8 mouse cellular contexts compared by ENCODE assay signal in genomic region chr2:131096101-131096795, GRCm38 (mm10). TPM values are rescaled to one million over a fixed set of nuclear protein-coding genes. Genes with fewer than 3 reads are reported as not detected.
DNase-seq lines count a peak whose midpoint lies in the region; ATAC-seq and TF ChIP-seq lines count a peak whose summit lies in the region.

No protein-coding gene starts in this region.

- no peak overlapping the region for H3K4me2 ChIP-seq in forebrain, postnatal 0 days (ENCODE audit: low read depth)
- no peak overlapping the region for H3K4me2 ChIP-seq in hindbrain, embryonic 15.5 days
- H3K4me2 ChIP-seq in liver, embryonic 11.5 days: peak overlapping the region; percentile 49
- H3K4me2 ChIP-seq in neural tube, embryonic 11.5 days (ENCODE audit: low read depth): no peak overlapping the region

- H3K36me3 ChIP-seq in forebrain, embryonic 10.5 days (replicated peaks): no peaks in the 10 kb centered on the region
- no peaks in the 10 kb centered on the region for H3K36me3 ChIP-seq in forebrain, postnatal 0 days (ENCODE audit: insufficient read depth)
- H3K36me3 ChIP-seq in hindbrain, embryonic 15.5 days: no peaks in the 10 kb centered on the region
- no peaks in the 10 kb centered on the region for H3K36me3 ChIP-seq in liver, embryonic 11.5 days (ENCODE audit: control insufficient read depth, insufficient read depth, low read length)
- no peaks in the 10 kb centered on the region for H3K36me3 ChIP-seq in neural tube, embryonic 11.5 days (ENCODE audit: control insufficient read depth, insufficient read depth, low read length)

- no peaks in the 10 kb centered on the region for H3K9me3 ChIP-seq in forebrain, embryonic 10.5 days
- no peaks in the 10 kb centered on the region for H3K9me3 ChIP-seq in forebrain, postnatal 0 days (ENCODE audit: low read length)
- H3K9me3 ChIP-seq in hindbrain, embryonic 15.5 days: no peaks in the 10 kb centered on the region
- no peaks in the 10 kb centered on the region for H3K9me3 ChIP-seq in liver, embryonic 11.5 days (ENCODE audit: control insufficient read depth, low read length)
- no peaks in the 10 kb centered on the region for H3K9me3 ChIP-seq in neural tube, embryonic 11.5 days (ENCODE audit: control insufficient read depth, low read length)

- peaks cover 25% of the 10 kb centered on the region for H3K4me1 ChIP-seq in forebrain, embryonic 10.5 days
- H3K4me1 ChIP-seq in forebrain, postnatal 0 days (ENCODE audit: insufficient read depth): no peaks in the 10 kb centered on the region
- no peaks in the 10 kb centered on the region for H3K4me1 ChIP-seq in hindbrain, embryonic 15.5 days (replicated peaks)
- peaks cover 7% of the 10 kb centered on the region for H3K4me1 ChIP-seq in liver, embryonic 11.5 days (replicated peaks; ENCODE audit: control insufficient read depth, insufficient read depth, low read length)
- no peaks in the 10 kb centered on the region for H3K4me1 ChIP-seq in neural tube, embryonic 11.5 days (ENCODE audit: control insufficient read depth, insufficient read depth, low read length)

- no peak overlapping the region for H3K9ac ChIP-seq in forebrain, postnatal 0 days
- no peak overlapping the region for H3K9ac ChIP-seq in hindbrain, embryonic 15.5 days
- H3K9ac ChIP-seq in liver, embryonic 11.5 days (ENCODE audit: low read depth, low read length): peak overlapping the region; percentile 59
- H3K9ac ChIP-seq in neural tube, embryonic 11.5 days (ENCODE audit: low read length): peak overlapping the region; percentile 12; the same call in 1 of the 2 replicates

- peak overlapping the region; percentile 86 for H3K27ac ChIP-seq in forebrain, embryonic 10.5 days
- no peak overlapping the region for H3K27ac ChIP-seq in forebrain, postnatal 0 days (ENCODE audit: low read depth, low read length)
- peak overlapping the region; percentile 20; the same call in 1 of the 2 replicates for H3K27ac ChIP-seq in hindbrain, embryonic 15.5 days (replicated peaks)
- H3K27ac ChIP-seq in liver, embryonic 11.5 days (ENCODE audit: low read depth, low read length): peak overlapping the region; percentile 91
- H3K27ac ChIP-seq in neural tube, embryonic 11.5 days (ENCODE audit: low read depth, low read length): no peak overlapping the region

- WGBS in forebrain, embryonic 10.5 days: 24% methylated on average over 9 of the region's 9 CpGs
- 23% methylated on average over 9 of the region's 9 CpGs for WGBS in forebrain, postnatal 0 days
- WGBS in hindbrain, embryonic 15.5 days: 14% methylated on average over 9 of the region's 9 CpGs
- 8% methylated on average over 9 of the region's 9 CpGs for WGBS in liver, embryonic 11.5 days
- WGBS in neural tube, embryonic 11.5 days: 11% methylated on average over 9 of the region's 9 CpGs

- peak; percentile 44 for DNase-seq in forebrain, embryonic 10.5 days (ENCODE audit: extremely low spot score, low spot score)
- DNase-seq in forebrain, postnatal 0 days: no peak
- DNase-seq in R1 (ENCODE audit: low read depth, low spot score): peak; percentile 98
- peak; percentile 47 for DNase-seq in liver, embryonic 11.5 days (ENCODE audit: low spot score)
- DNase-seq in neural tube, embryonic 11.5 days (ENCODE audit: low spot score): peak; percentile 56
- no peak for DNase-seq in cerebellum, postnatal 25 days

- peak overlapping the region; percentile 11 for H3K4me3 ChIP-seq in forebrain, embryonic 10.5 days
- no peak overlapping the region for H3K4me3 ChIP-seq in forebrain, postnatal 0 days (ENCODE audit: low read depth, low read length)
- H3K4me3 ChIP-seq in hindbrain, embryonic 15.5 days: no peak overlapping the region
- H3K4me3 ChIP-seq in liver, embryonic 11.5 days (ENCODE audit: low read depth, low read length): no peak overlapping the region
- no peak overlapping the region for H3K4me3 ChIP-seq in neural tube, embryonic 11.5 days (ENCODE audit: low read depth, low read length)

- no peak for ATAC-seq in forebrain, postnatal 0 days
- peak; percentile 77 for ATAC-seq in erythroid progenitor cell, adult 5-6 weeks (replicated peaks; ENCODE audit: low FRiP score, poor library complexity, severe bottlenecking)
- ATAC-seq in hindbrain, embryonic 15.5 days (ENCODE audit: low FRiP score, low read depth): no peak
- ATAC-seq in liver, embryonic 11.5 days (replicated peaks; ENCODE audit: low FRiP score): peak; percentile 92
- ATAC-seq in neural tube, embryonic 11.5 days (ENCODE audit: insufficient read depth, low FRiP score, low TSS enrichment): peak; percentile 61

- H3K27me3 ChIP-seq in forebrain, embryonic 10.5 days (ENCODE audit: poor library complexity, severe bottlenecking): no peaks in the 10 kb centered on the region
- no peaks in the 10 kb centered on the region for H3K27me3 ChIP-seq in forebrain, postnatal 0 days (ENCODE audit: insufficient read depth, low read length)
- no peaks in the 10 kb centered on the region for H3K27me3 ChIP-seq in hindbrain, embryonic 15.5 days
- H3K27me3 ChIP-seq in liver, embryonic 11.5 days (replicated peaks; ENCODE audit: control insufficient read depth, insufficient read depth, low read length): no peaks in the 10 kb centered on the region
- H3K27me3 ChIP-seq in neural tube, embryonic 11.5 days (ENCODE audit: control insufficient read depth, insufficient read depth, low read length): no peaks in the 10 kb centered on the region

- TF ChIP-seq CTCF in forebrain, postnatal 0 days (IDR thresholded peaks at IDR 0.05; ENCODE audit: low read depth): no peak

RNA-seq across cellular contexts. Expression of gene Siglec1, which starts 9.7 kb away (rescaled TPM):
- 0.09 and 0.12 TPM in 2 replicates for polyA plus RNA-seq in forebrain, embryonic 10.5 days (2016; fragmentation: Nextera tagmentation; extraction: Ambion mirVana)
- total RNA-seq in forebrain, postnatal 0 days (2014; rRNA removed): 0.62 and 1.7 TPM in 2 replicates
- polyA plus RNA-seq in forebrain, postnatal 0 days (2015; fragmentation: Nextera tagmentation; extraction: Ambion mirVana): 0.18 and 0.19 TPM in 2 replicates
- 6.8 and 8.8 TPM in 2 replicates for total RNA-seq in erythroid progenitor cell, adult 5-6 weeks (2015; ENCODE audit: low replicate concordance)
- total RNA-seq in erythroid progenitor cell, adult 5-6 weeks (2017; ENCODE audit: low replicate concordance): 1.8 and 2.6 TPM in 2 replicates
- 0.22 and 0.63 TPM in 2 replicates for polyA plus RNA-seq in hindbrain, embryonic 15.5 days (2015; fragmentation: Nextera tagmentation; extraction: Ambion mirVana)
- 0.73 and 0.78 TPM in 2 replicates for polyA plus RNA-seq in liver, embryonic 11.5 days (2014; fragmentation: Nextera tagmentation; extraction: Ambion mirVana)
- polyA plus RNA-seq in neural tube, embryonic 11.5 days (2014; fragmentation: Nextera tagmentation; extraction: Ambion mirVana): 0.04 and 0.12 TPM in 2 replicates

RNA-seq across cellular contexts. Expression of gene Hspa12b, which starts 30.8 kb away (rescaled TPM):
- polyA plus RNA-seq in forebrain, embryonic 10.5 days (2016; fragmentation: Nextera tagmentation; extraction: Ambion mirVana): 8.4 and 8.7 TPM in 2 replicates
- total RNA-seq in forebrain, postnatal 0 days (2014; rRNA removed): 5.3 and 6.3 TPM in 2 replicates
- 2.2 and 2.4 TPM in 2 replicates for polyA plus RNA-seq in forebrain, postnatal 0 days (2015; fragmentation: Nextera tagmentation; extraction: Ambion mirVana)
- not detected in 2 replicates for total RNA-seq in erythroid progenitor cell, adult 5-6 weeks (2015; ENCODE audit: low replicate concordance)
- total RNA-seq in erythroid progenitor cell, adult 5-6 weeks (2017; ENCODE audit: low replicate concordance): not detected in 2 replicates
- polyA plus RNA-seq in hindbrain, embryonic 15.5 days (2015; fragmentation: Nextera tagmentation; extraction: Ambion mirVana): 4.7 and 4.8 TPM in 2 replicates
- 5.5 TPM in 2 replicates for polyA plus RNA-seq in liver, embryonic 11.5 days (2014; fragmentation: Nextera tagmentation; extraction: Ambion mirVana)
- 4.5 and 5.0 TPM in 2 replicates for polyA plus RNA-seq in neural tube, embryonic 11.5 days (2014; fragmentation: Nextera tagmentation; extraction: Ambion mirVana)

RNA-seq across cellular contexts. Expression of gene Adam33, which starts 32.6 kb away (rescaled TPM):
- 0.63 TPM in 1 of 2 replicates, not detected in the other for polyA plus RNA-seq in forebrain, embryonic 10.5 days (2016; fragmentation: Nextera tagmentation; extraction: Ambion mirVana)
- total RNA-seq in forebrain, postnatal 0 days (2014; rRNA removed): 0.77 and 3.1 TPM in 2 replicates
- 0.82 and 0.85 TPM in 2 replicates for polyA plus RNA-seq in forebrain, postnatal 0 days (2015; fragmentation: Nextera tagmentation; extraction: Ambion mirVana)
- total RNA-seq in erythroid progenitor cell, adult 5-6 weeks (2015; ENCODE audit: low replicate concordance): 15.5 and 36.4 TPM in 2 replicates
- total RNA-seq in erythroid progenitor cell, adult 5-6 weeks (2017; ENCODE audit: low replicate concordance): 10.0 and 11.3 TPM in 2 replicates
- 1.0 and 2.3 TPM in 2 replicates for polyA plus RNA-seq in hindbrain, embryonic 15.5 days (2015; fragmentation: Nextera tagmentation; extraction: Ambion mirVana)
- polyA plus RNA-seq in liver, embryonic 11.5 days (2014; fragmentation: Nextera tagmentation; extraction: Ambion mirVana): 0.31 and 0.95 TPM in 2 replicates
- polyA plus RNA-seq in neural tube, embryonic 11.5 days (2014; fragmentation: Nextera tagmentation; extraction: Ambion mirVana): 0.37 and 0.72 TPM in 2 replicates

RNA-seq across cellular contexts. Expression of gene Gm11037, which starts 37.0 kb away (rescaled TPM):
- polyA plus RNA-seq in forebrain, embryonic 10.5 days (2016; fragmentation: Nextera tagmentation; extraction: Ambion mirVana): not detected in 2 replicates
- not detected in 2 replicates for total RNA-seq in forebrain, postnatal 0 days (2014; rRNA removed)
- not detected in 2 replicates for polyA plus RNA-seq in forebrain, postnatal 0 days (2015; fragmentation: Nextera tagmentation; extraction: Ambion mirVana)
- total RNA-seq in erythroid progenitor cell, adult 5-6 weeks (2015; ENCODE audit: low replicate concordance): not detected in 2 replicates
- not detected in 2 replicates for total RNA-seq in erythroid progenitor cell, adult 5-6 weeks (2017; ENCODE audit: low replicate concordance)
- polyA plus RNA-seq in hindbrain, embryonic 15.5 days (2015; fragmentation: Nextera tagmentation; extraction: Ambion mirVana): not detected in 2 replicates
- polyA plus RNA-seq in liver, embryonic 11.5 days (2014; fragmentation: Nextera tagmentation; extraction: Ambion mirVana): not detected in 2 replicates
- polyA plus RNA-seq in neural tube, embryonic 11.5 days (2014; fragmentation: Nextera tagmentation; extraction: Ambion mirVana): not detected in 2 replicates

RNA-seq across cellular contexts. Expression of gene Gfra4, which starts 53.4 kb away (rescaled TPM):
- polyA plus RNA-seq in forebrain, embryonic 10.5 days (2016; fragmentation: Nextera tagmentation; extraction: Ambion mirVana): 3.1 and 3.3 TPM in 2 replicates
- 39.8 and 52.0 TPM in 2 replicates for total RNA-seq in forebrain, postnatal 0 days (2014; rRNA removed)
- 53.7 and 61.9 TPM in 2 replicates for polyA plus RNA-seq in forebrain, postnatal 0 days (2015; fragmentation: Nextera tagmentation; extraction: Ambion mirVana)
- 1.3 and 9.7 TPM in 2 replicates for total RNA-seq in erythroid progenitor cell, adult 5-6 weeks (2015; ENCODE audit: low replicate concordance)
- not detected in 2 replicates for total RNA-seq in erythroid progenitor cell, adult 5-6 weeks (2017; ENCODE audit: low replicate concordance)
- polyA plus RNA-seq in hindbrain, embryonic 15.5 days (2015; fragmentation: Nextera tagmentation; extraction: Ambion mirVana): 45.0 and 52.9 TPM in 2 replicates
- polyA plus RNA-seq in liver, embryonic 11.5 days (2014; fragmentation: Nextera tagmentation; extraction: Ambion mirVana): 2.9 and 3.5 TPM in 2 replicates
- polyA plus RNA-seq in neural tube, embryonic 11.5 days (2014; fragmentation: Nextera tagmentation; extraction: Ambion mirVana): 5.5 and 7.4 TPM in 2 replicates

Comparison
In these comparisons a context has a peak if more than half of its experiments do, and no peak if none do; other contexts are left out.
1. DNase-seq: peak in forebrain, embryonic 10.5 days (single experiment), R1 (single experiment), liver, embryonic 11.5 days (single experiment) and neural tube, embryonic 11.5 days (single experiment); none in forebrain, postnatal 0 days (single experiment) and cerebellum, postnatal 25 days (0 of 2).
2. H3K27ac ChIP-seq: peak in forebrain, embryonic 10.5 days (single experiment), hindbrain, embryonic 15.5 days (single experiment) and liver, embryonic 11.5 days (single experiment); none in forebrain, postnatal 0 days (single experiment) and neural tube, embryonic 11.5 days (single experiment).
3. ATAC-seq: peak in erythroid progenitor cell, adult 5-6 weeks (single experiment), liver, embryonic 11.5 days (single experiment) and neural tube, embryonic 11.5 days (single experiment); none in forebrain, postnatal 0 days (single experiment) and hindbrain, embryonic 15.5 days (single experiment).
4. H3K9ac ChIP-seq: peak in liver, embryonic 11.5 days (single experiment) and neural tube, embryonic 11.5 days (single experiment); none in forebrain, postnatal 0 days (single experiment) and hindbrain, embryonic 15.5 days (single experiment).